Mouse (Mus musculus) liver, embryonic 14.5 days (tissue): ENCODE results near the gene Bcdin3d.

Experiments used
- CTCF ChIP-seq: IDR thresholded peaks from 2 replicates; pipeline ENCODE4 v1.5.1; 2016; ENCODE audit warnings: antibody characterized with exemption, low read depth, control low read depth
- EP300 ChIP-seq: IDR thresholded peaks from 2 replicates; pipeline ENCODE4 v1.6.1; 2016; ENCODE audit warnings: antibody characterized with exemption, low read depth

GRCm38 (mm10) chr15:99420101-99420500, 54.4 kb downstream of the Bcdin3d start:
- TF ChIP-seq EP300, result no peak
- no peak for TF ChIP-seq CTCF
